Mouse (Mus musculus) olfactory bulb, adult 2 months (tissue): Measurements from ENCODE around the gene Gm28048.

Experiments
- CTCF ChIP-seq: fragments of 200-500 bp; IDR thresholded peaks from 2 replicates; pipeline ENCODE4 v1.5.1; 2012; ENCODE audit warnings: low read depth, mild to moderate bottlenecking, low read length, moderate library complexity; ENCODE audit not compliant: insufficient read depth
- POLR2A ChIP-seq: fragments of 200-500 bp; IDR thresholded peaks from 2 replicates; pipeline ENCODE4 v1.6.1; 2012; ENCODE audit warnings: mild to moderate bottlenecking, low read depth, low read length, moderate library complexity; ENCODE audit not compliant: insufficient read depth

DNA sequence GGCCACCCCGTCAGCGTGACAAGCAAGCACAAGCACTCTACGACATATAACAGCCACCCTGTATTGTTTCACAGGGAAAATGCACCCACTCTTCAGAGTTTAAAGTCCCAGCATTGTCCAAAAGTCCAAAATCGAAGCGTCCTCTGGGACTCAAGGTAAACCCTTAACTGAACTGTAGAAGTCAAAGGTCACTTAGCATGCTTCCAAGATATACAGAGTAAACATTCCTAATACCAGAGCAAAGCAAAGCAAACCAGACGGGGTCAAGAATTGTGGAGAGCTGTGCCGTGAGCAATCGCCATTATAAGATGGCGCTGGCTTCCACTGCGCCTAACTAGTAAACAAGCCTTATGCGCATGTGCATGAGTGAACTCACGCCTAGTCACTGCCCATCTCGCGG lies 155.8 kb downstream of the Gm28048 start:
- TF ChIP-seq POLR2A, result no peak
- TF ChIP-seq CTCF, result no peak
